Mouse (Mus musculus) intestine, embryonic 15.5 days (tissue): ENCODE data around the gene Pnrc2. TPM values are rescaled to one million over a fixed set of nuclear protein-coding genes. Genes with fewer than 3 reads are reported as not detected.

Experiments
- ATAC-seq: fragments of 200-750 bp; cut with Nextera tagmentation; 2 replicates; pipeline ENCODE4 v1.8.0; 2017; ENCODE audit warnings: moderate TSS enrichment, moderate library complexity
- H3K27ac ChIP-seq: fragments of 300-500 bp; sonication (generic); 2 replicates; pipeline ENCODE4 v1.5.1; 2015; ENCODE audit warnings: mild to moderate bottlenecking, inconsistent platforms
- H3K27me3 ChIP-seq: fragments of 300-500 bp; sonication (generic); replicated peaks from 2 replicates; pipeline ENCODE4 v1.6.1; 2015; ENCODE audit warnings: inconsistent platforms
- H3K36me3 ChIP-seq: fragments of 300-500 bp; sonication (generic); 2 replicates; pipeline ENCODE4 v1.6.1; 2015; ENCODE audit warnings: inconsistent platforms
- H3K4me1 ChIP-seq: fragments of 300-500 bp; sonication (generic); replicated peaks from 2 replicates; pipeline ENCODE4 v1.6.1; 2015; ENCODE audit warnings: inconsistent platforms
- H3K4me2 ChIP-seq: fragments of 300-500 bp; sonication (generic); replicated peaks from 2 replicates; pipeline ENCODE4 v1.6.1; 2015; ENCODE audit warnings: mild to moderate bottlenecking, inconsistent platforms
- H3K4me3 ChIP-seq: fragments of 300-500 bp; sonication (generic); replicated peaks from 2 replicates; pipeline ENCODE4 v1.5.1; 2015; ENCODE audit warnings: inconsistent platforms
- H3K9ac ChIP-seq: fragments of 300-500 bp; sonication (generic); 2 replicates; pipeline ENCODE4 v1.6.1; 2015; ENCODE audit warnings: inconsistent platforms
- H3K9me3 ChIP-seq: fragments of 300-500 bp; sonication (generic); 2 replicates; pipeline ENCODE4 v1.6.1; 2016; ENCODE audit warnings: inconsistent platforms
- WGBS: fragments of 180-500 bp; shearing (Covaris S2); methylation state at CpG from one replicate; pipeline ENCODE4 v1.1.7; 2015; 5-methylcytosine and 5-hydroxymethylcytosine counted together
- polyA plus RNA-seq: library from polyadenylated mRNA; unstranded; fragments of >200 nt; fragmentation: Nextera tagmentation; extraction: Ambion mirVana; gene quantifications from 2 replicates; pipeline ENCODE4 v1.2.1, GENCODE M21; 2015

Gene Pnrc2
- polyA plus RNA-seq, 1 experiment from 2014 or later = 177 TPM

DNA sequence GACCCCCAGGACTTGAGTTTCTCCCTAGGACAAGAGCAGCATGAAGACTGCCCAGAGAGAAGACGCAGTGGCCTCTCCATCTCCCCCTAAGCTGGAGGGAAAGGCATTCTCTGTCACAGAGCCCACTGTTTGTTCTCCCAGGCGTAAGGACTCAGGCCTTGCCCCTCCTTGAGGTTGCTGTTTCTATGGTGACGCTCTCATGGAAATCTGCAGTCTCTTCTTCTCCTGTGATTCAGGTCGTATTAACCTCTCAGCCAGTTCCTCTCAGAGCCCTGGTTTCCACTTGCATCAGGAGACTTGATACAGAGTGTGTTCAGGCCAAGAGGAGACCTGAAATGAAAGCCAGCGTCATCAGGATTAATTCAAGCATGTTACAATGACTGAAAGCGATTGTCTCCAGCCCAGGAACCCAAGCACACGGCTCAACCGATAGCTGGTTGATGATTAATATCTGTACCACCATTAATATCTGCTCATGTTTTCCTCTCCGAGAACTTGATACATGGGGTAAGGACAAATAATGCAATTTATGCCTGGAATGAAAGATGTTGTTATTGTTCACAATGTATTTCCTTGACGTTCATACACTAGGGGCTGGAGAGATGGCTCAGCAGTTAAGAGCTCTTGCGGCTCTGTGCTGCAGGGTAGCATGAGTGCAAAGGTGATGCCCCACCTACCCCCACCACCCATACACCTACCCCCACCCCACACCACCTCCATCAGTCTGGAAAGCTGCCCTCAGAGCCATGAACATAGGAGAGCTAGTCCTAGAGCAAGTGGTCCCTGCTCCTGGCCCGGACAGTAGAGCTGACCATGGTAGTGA lies 40.1 kb downstream of the Pnrc2 start:
- H3K36me3 ChIP-seq = no peaks in the 10 kb centered on the region
- no peak; the same call in 1 of the 2 replicates for ATAC-seq
- H3K4me1 ChIP-seq = peaks cover 16% of the 10 kb centered on the region
- H3K27ac ChIP-seq = no peak overlapping the region
- no peaks in the 10 kb centered on the region for H3K27me3 ChIP-seq
- H3K4me3 ChIP-seq = no peak overlapping the region
- no peaks in the 10 kb centered on the region for H3K9me3 ChIP-seq
- no peak overlapping the region for H3K9ac ChIP-seq
- 48% methylated on average over 12 of the region's 12 CpGs for WGBS
- H3K4me2 ChIP-seq = no peak overlapping the region

DNA sequence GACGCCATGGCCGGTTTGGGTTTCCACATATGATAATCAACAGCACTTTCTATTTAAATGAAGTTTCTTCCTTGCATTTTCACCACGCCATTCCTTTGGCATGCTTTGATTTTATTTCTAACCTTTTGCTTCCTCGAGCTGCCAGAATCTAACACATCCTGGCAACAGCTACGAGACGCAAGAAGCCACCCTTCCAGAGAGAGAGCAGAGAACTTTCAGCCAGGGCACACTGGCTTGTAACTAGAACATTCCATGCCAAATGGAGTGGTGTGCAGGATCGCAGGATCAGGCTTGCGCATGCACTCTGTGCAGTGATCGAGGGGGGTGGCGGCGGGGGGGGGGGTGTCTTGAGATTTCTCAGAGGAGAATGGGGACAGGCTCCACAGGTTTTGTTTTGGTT lies 41.6 kb downstream of the Pnrc2 start:
- Histone ChIP-seq H3K9ac (no peak overlapping the region), H3K4me1 (peaks cover 18% of the 10 kb centered on the region), H3K36me3 (no peaks in the 10 kb centered on the region), H3K4me2 (no peak overlapping the region), H3K27ac (no peak overlapping the region), H3K4me3 (no peak overlapping the region), H3K9me3 (no peaks in the 10 kb centered on the region), H3K27me3 (no peaks in the 10 kb centered on the region)
- no peak for ATAC-seq
- WGBS = 70% methylated on average over 11 of the region's 11 CpGs

DNA sequence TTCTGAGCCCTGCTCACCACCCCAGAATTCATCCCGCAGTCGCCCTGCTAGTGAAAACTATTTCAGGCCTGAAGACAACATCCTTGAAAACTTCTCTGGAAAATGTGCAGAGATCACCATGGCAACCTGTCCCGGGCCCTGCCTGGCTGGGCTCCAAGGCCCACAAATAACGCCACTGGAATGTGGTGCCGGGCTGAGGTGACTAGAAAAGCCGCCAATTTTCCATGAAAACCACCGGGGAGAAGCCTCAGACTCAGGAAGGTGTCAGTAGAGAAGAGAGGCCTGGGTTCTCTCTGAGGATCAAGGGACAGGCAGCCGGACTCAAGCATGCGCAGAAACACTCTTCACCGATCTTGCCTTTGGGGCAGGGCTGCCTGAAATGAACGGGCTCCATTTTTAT lies 45.2 kb downstream of the Pnrc2 start:
- Histone ChIP-seq H3K27me3 (no peaks in the 10 kb centered on the region), H3K9me3 (no peaks in the 10 kb centered on the region), H3K4me3 (no peak overlapping the region), H3K4me1 (peaks cover 14% of the 10 kb centered on the region), H3K36me3 (no peaks in the 10 kb centered on the region), H3K27ac (peak overlapping the region; percentile 84), H3K9ac (no peak overlapping the region), H3K4me2 (peak overlapping the region; percentile 40)
- ATAC-seq = peak; percentile 79
- WGBS = 17% methylated on average over 11 of the region's 11 CpGs

DNA sequence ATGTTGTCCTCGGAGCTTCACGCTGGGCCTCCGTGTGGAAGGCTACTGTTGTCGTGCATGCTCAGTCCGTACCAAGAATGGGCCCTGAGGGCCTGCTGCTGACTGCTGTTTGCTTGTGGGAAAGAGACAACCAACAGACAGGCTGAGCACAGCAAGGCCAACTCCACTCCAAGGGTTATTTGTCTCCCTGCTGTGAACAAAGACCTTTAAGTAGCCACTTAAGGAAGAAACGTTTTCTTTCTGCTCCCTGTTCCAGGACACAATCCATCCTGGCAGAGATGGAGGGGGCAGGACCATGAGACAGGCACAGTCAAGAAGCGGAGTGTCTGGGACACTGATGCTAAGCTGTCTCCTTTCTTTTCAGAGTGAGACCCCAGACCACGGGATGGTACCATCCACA lies 49.4 kb downstream of the Pnrc2 start:
- no peaks in the 10 kb centered on the region for H3K27me3 ChIP-seq
- H3K4me1 ChIP-seq = peaks cover 9% of the 10 kb centered on the region
- H3K27ac ChIP-seq = no peak overlapping the region
- no peaks in the 10 kb centered on the region for H3K36me3 ChIP-seq
- no peak overlapping the region for H3K4me3 ChIP-seq
- H3K9ac ChIP-seq = no peak overlapping the region
- no peak for ATAC-seq
- 49% methylated on average over 8 of the region's 8 CpGs for WGBS
- H3K4me2 ChIP-seq = no peak overlapping the region
- H3K9me3 ChIP-seq = no peaks in the 10 kb centered on the region

DNA sequence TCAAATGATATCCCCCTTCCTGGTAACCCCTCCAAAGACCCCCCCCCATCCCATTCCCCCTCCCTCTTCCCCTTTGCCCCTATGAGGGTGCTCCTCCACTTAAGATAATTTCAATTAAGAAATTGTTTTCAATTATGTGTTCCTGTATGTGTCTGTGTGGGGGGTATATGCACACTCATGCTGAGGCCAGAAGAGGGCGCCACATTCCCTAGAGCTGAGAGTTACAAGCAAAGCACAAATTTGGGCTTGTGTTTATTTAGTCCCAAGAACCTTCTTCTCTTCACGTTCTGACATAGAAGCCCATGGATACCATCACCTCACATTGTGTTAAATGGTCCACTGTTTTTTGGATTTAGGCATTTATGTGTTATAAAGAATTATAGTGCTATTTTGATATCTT lies 50.4 kb downstream of the Pnrc2 start:
- no peaks in the 10 kb centered on the region for H3K9me3 ChIP-seq
- no peak overlapping the region for H3K4me3 ChIP-seq
- H3K9ac ChIP-seq = no peak overlapping the region
- no peak overlapping the region for H3K4me2 ChIP-seq
- H3K36me3 ChIP-seq = no peaks in the 10 kb centered on the region
- 66% methylated on average over 2 of the region's 2 CpGs for WGBS
- no peaks in the 10 kb centered on the region for H3K4me1 ChIP-seq
- H3K27ac ChIP-seq = no peak overlapping the region
- no peak for ATAC-seq
- H3K27me3 ChIP-seq = no peaks in the 10 kb centered on the region

DNA sequence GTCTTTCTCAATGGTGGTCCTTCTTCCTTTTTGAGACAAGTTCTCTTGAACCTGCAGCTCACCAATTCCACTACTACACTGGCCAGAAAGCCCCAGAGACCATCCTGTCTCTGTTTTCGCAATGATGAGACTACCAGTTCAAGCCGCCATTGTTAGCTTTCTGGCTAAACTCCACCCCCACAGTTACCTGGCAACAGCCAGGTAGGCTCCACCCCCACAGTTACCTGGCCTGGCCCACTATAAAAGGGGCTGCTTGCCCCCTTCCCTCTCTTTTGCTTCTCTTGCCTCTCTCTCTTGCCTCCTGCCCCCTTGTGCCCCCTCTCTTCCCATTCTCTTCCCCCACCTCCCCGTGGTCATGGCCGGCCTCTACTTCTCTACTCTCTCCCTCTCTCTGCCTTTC lies 51.9 kb downstream of the Pnrc2 start:
- WGBS = 93% methylated on average over 4 of the region's 4 CpGs
- Histone ChIP-seq H3K4me2 (no peak overlapping the region), H3K27ac (no peak overlapping the region), H3K36me3 (no peaks in the 10 kb centered on the region), H3K4me3 (no peak overlapping the region), H3K9ac (no peak overlapping the region), H3K4me1 (no peaks in the 10 kb centered on the region), H3K27me3 (no peaks in the 10 kb centered on the region), H3K9me3 (no peaks in the 10 kb centered on the region)
- no peak for ATAC-seq

Other genes with a start within 250 kb of the Pnrc2 start
- gene Ifnlr1, start 187.6 kb downstream of the Pnrc2 start, polyA plus RNA-seq = 3.6 and 4.2 TPM in 2 replicates
- gene Il22ra1, start 145.7 kb downstream of the Pnrc2 start, polyA plus RNA-seq = 4.7 and 6.5 TPM in 2 replicates
- 1.1 TPM in 2 replicates for gene Myom3, start 114.1 kb downstream of the Pnrc2 start, polyA plus RNA-seq
- 177 and 214 TPM in 2 replicates for gene Srsf10, start 18.1 kb downstream of the Pnrc2 start, polyA plus RNA-seq
- 0.28 and 0.42 TPM in 2 replicates for gene Cnr2, start 21.5 kb upstream of the Pnrc2 start, polyA plus RNA-seq
- gene Fuca1, start 46.9 kb upstream of the Pnrc2 start, polyA plus RNA-seq = 134 and 154 TPM in 2 replicates
- gene Hmgcl, start 72.6 kb upstream of the Pnrc2 start, polyA plus RNA-seq = 105 and 113 TPM in 2 replicates
- 82.5 and 108 TPM in 2 replicates for gene Gale, start 89.9 kb upstream of the Pnrc2 start, polyA plus RNA-seq
- 99.4 and 108 TPM in 2 replicates for gene Lypla2, start 98.8 kb upstream of the Pnrc2 start, polyA plus RNA-seq
- gene Pithd1, start 113.4 kb upstream of the Pnrc2 start, polyA plus RNA-seq = 51.6 TPM in 2 replicates
- gene Eloa, start 147.9 kb upstream of the Pnrc2 start, polyA plus RNA-seq = 34.3 and 34.4 TPM in 2 replicates
- 464 and 472 TPM in 2 replicates for gene Rpl11, start 179.6 kb upstream of the Pnrc2 start, polyA plus RNA-seq